Mouse (Mus musculus) neural tube, embryonic 15.5 days (tissue): ENCODE data around the gene Lsm14a. TPM values are rescaled to one million over a fixed set of nuclear protein-coding genes. Genes with fewer than 3 reads are reported as not detected.

Source experiments
- ATAC-seq: fragments of 200-750 bp; cut with Nextera tagmentation; 2 replicates; pipeline ENCODE4 v1.8.0; 2017; ENCODE audit warnings: mild to moderate bottlenecking, moderate TSS enrichment, moderate library complexity; ENCODE audit not compliant: low FRiP score
- H3K27ac ChIP-seq: fragments of 300-500 bp; sonication (generic); replicated peaks from 2 replicates; pipeline ENCODE4 v1.5.1; 2015; ENCODE audit warnings: mild to moderate bottlenecking, inconsistent platforms
- H3K27me3 ChIP-seq: fragments of 300-500 bp; sonication (generic); replicated peaks from 2 replicates; pipeline ENCODE4 v1.6.1; 2015; ENCODE audit warnings: inconsistent platforms
- H3K36me3 ChIP-seq: fragments of 300-500 bp; sonication (generic); 2 replicates; pipeline ENCODE4 v1.6.1; 2015; ENCODE audit warnings: inconsistent platforms
- H3K4me1 ChIP-seq: fragments of 300-500 bp; sonication (generic); 2 replicates; pipeline ENCODE4 v1.6.1; 2015; ENCODE audit warnings: inconsistent platforms
- H3K4me2 ChIP-seq: fragments of 300-500 bp; sonication (generic); 2 replicates; pipeline ENCODE4 v1.6.1; 2015; ENCODE audit warnings: inconsistent platforms, mild to moderate bottlenecking, moderate library complexity
- H3K4me3 ChIP-seq: fragments of 300-500 bp; sonication (generic); replicated peaks from 2 replicates; pipeline ENCODE4 v1.5.1; 2015; ENCODE audit warnings: mild to moderate bottlenecking, inconsistent platforms
- H3K9ac ChIP-seq: fragments of 300-500 bp; sonication (generic); replicated peaks from 2 replicates; pipeline ENCODE4 v1.6.1; 2015; ENCODE audit warnings: mild to moderate bottlenecking, inconsistent platforms
- H3K9me3 ChIP-seq: fragments of 300-500 bp; sonication (generic); replicated peaks from 2 replicates; pipeline ENCODE4 v1.6.1; 2016; ENCODE audit warnings: inconsistent platforms
- WGBS: fragments of 180-500 bp; shearing (Covaris S2); methylation state at CpG from one replicate; pipeline ENCODE4 v1.1.7; 2015; ENCODE audit warnings: mixed read lengths; 5-methylcytosine and 5-hydroxymethylcytosine counted together
- polyA plus RNA-seq: library from polyadenylated mRNA; unstranded; fragments of >200 nt; fragmentation: Nextera tagmentation; extraction: Ambion mirVana; gene quantifications from 2 replicates; pipeline ENCODE4 v1.2.1, GENCODE M21; 2015

The Lsm14a gene
- polyA plus RNA-seq, 1 experiment from 2014 or later = 47.5 TPM

DNA sequence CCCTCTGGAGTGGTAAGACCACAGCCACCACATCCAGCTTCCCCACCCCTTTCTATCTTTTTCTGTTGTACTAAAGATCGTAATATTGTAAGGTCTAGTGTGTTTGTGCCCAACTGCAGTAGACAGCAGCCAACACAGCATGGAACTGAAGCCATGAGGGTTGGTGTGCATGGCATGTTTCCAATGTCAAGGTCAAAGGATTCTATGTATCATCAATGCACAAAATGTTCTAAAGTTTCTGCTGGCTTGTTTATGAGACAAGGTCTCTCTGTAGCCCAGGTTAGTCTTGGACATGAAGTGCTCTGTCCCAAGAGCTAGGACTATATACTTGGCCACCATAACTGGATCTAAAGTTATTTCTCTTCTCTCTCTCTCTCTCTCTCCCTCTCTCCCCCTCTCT, 68.3 kb downstream of the Lsm14a start:
- no peak overlapping the region for H3K27ac ChIP-seq
- ATAC-seq = no peak
- H3K9me3 ChIP-seq = no peaks in the 10 kb centered on the region
- no peaks in the 10 kb centered on the region for H3K27me3 ChIP-seq
- H3K36me3 ChIP-seq = no peaks in the 10 kb centered on the region
- H3K4me2 ChIP-seq = no peak overlapping the region
- no peak overlapping the region for H3K4me3 ChIP-seq
- no peak overlapping the region for H3K9ac ChIP-seq
- WGBS = 92% methylated on average over 1 of the region's 1 CpGs
- H3K4me1 ChIP-seq = no peaks in the 10 kb centered on the region

- no peak overlapping the region for H3K4me2 ChIP-seq
- H3K36me3 ChIP-seq = no peaks in the 10 kb centered on the region
- ATAC-seq = no peak
- H3K4me3 ChIP-seq = no peak overlapping the region
- H3K9me3 ChIP-seq = no peaks in the 10 kb centered on the region
- H3K4me1 ChIP-seq = no peaks in the 10 kb centered on the region
- H3K9ac ChIP-seq = no peak overlapping the region
- no peaks in the 10 kb centered on the region for H3K27me3 ChIP-seq
- WGBS = 93% methylated on average over 2 of the region's 2 CpGs
- H3K27ac ChIP-seq = no peak overlapping the region
Observed at GRCm38 (mm10) chr7:34324005-34324404, 69.1 kb downstream of the Lsm14a start.

- Histone ChIP-seq H3K4me1 (peaks cover 2% of the 10 kb centered on the region; the same call in 1 of the 2 replicates), H3K9ac (no peak overlapping the region), H3K27me3 (no peaks in the 10 kb centered on the region), H3K27ac (no peak overlapping the region), H3K4me3 (no peak overlapping the region), H3K36me3 (no peaks in the 10 kb centered on the region), H3K4me2 (no peak overlapping the region), H3K9me3 (no peaks in the 10 kb centered on the region)
- no peak for ATAC-seq
- WGBS = 81% methylated on average over 8 of the region's 8 CpGs
Observed at GRCm38 (mm10) chr7:34323351-34323750, 69.8 kb downstream of the Lsm14a start.

DNA sequence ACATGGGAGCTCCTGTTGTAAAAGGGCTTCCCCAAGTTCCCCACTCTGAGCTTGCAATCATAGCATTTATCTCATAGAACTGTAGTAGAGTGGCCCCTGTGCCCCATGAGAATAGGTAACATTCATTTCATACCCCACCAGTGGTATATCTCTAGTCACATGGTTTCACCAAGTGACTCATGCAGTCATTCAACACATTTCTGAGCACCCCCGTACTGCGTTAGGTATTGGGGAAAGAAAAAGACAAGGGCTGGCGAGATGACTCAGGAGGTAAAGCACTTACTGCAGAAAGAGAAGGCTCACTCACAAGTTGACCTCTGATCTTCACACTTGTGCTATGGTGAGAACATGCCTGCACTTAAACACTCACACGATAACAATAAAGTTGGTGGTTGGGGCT, 71.2 kb downstream of the Lsm14a start:
- no peak overlapping the region for H3K4me3 ChIP-seq
- H3K27me3 ChIP-seq = no peaks in the 10 kb centered on the region
- no peak for ATAC-seq
- no peak overlapping the region for H3K4me2 ChIP-seq
- WGBS = 93% methylated on average over 4 of the region's 4 CpGs
- H3K27ac ChIP-seq = no peak overlapping the region
- no peaks in the 10 kb centered on the region for H3K9me3 ChIP-seq
- H3K4me1 ChIP-seq = peaks cover 9% of the 10 kb centered on the region; the same call in 1 of the 2 replicates
- no peak overlapping the region for H3K9ac ChIP-seq
- H3K36me3 ChIP-seq = no peaks in the 10 kb centered on the region

- WGBS = 78% methylated on average over 5 of the region's 5 CpGs
- H3K27ac ChIP-seq = no peak overlapping the region
- H3K9me3 ChIP-seq = no peaks in the 10 kb centered on the region
- H3K4me1 ChIP-seq = peaks cover 9% of the 10 kb centered on the region; the same call in 1 of the 2 replicates
- ATAC-seq = no peak
- no peak overlapping the region for H3K4me3 ChIP-seq
- no peak overlapping the region for H3K9ac ChIP-seq
- no peaks in the 10 kb centered on the region for H3K36me3 ChIP-seq
- no peaks in the 10 kb centered on the region for H3K27me3 ChIP-seq
- no peak overlapping the region for H3K4me2 ChIP-seq
Observed at GRCm38 (mm10) chr7:34321119-34321518, 72.0 kb downstream of the Lsm14a start.

GRCm38 (mm10) chr7:34319957-34320356, 73.2 kb downstream of the Lsm14a start:
- Histone ChIP-seq H3K9me3 (no peaks in the 10 kb centered on the region), H3K36me3 (no peaks in the 10 kb centered on the region), H3K4me2 (no peak overlapping the region), H3K4me1 (peaks cover 9% of the 10 kb centered on the region; the same call in 1 of the 2 replicates), H3K27ac (no peak overlapping the region), H3K4me3 (no peak overlapping the region), H3K9ac (no peak overlapping the region), H3K27me3 (no peaks in the 10 kb centered on the region)
- no peak for ATAC-seq
- 28% methylated on average over 3 of the region's 3 CpGs for WGBS

GRCm38 (mm10) chr7:34319123-34319522, 74.0 kb downstream of the Lsm14a start:
- WGBS = 89% methylated on average over 2 of the region's 2 CpGs
- Histone ChIP-seq H3K27ac (no peak overlapping the region), H3K4me1 (peaks cover 9% of the 10 kb centered on the region; the same call in 1 of the 2 replicates), H3K4me2 (no peak overlapping the region), H3K27me3 (no peaks in the 10 kb centered on the region), H3K9ac (no peak overlapping the region), H3K9me3 (no peaks in the 10 kb centered on the region), H3K4me3 (no peak overlapping the region), H3K36me3 (no peaks in the 10 kb centered on the region)
- ATAC-seq = no peak

- no peak overlapping the region for H3K4me2 ChIP-seq
- peak overlapping the region; percentile 62 for H3K27ac ChIP-seq
- no peaks in the 10 kb centered on the region for H3K27me3 ChIP-seq
- peaks cover 11% of the 10 kb centered on the region; the same call in 1 of the 2 replicates for H3K4me1 ChIP-seq
- H3K4me3 ChIP-seq = no peak overlapping the region
- H3K9me3 ChIP-seq = no peaks in the 10 kb centered on the region
- H3K36me3 ChIP-seq = no peaks in the 10 kb centered on the region
- no peak overlapping the region for H3K9ac ChIP-seq
- 62% methylated on average over 7 of the region's 7 CpGs for WGBS
- no peak for ATAC-seq
Observed at GRCm38 (mm10) chr7:34317901-34318476, 75.1 kb downstream of the Lsm14a start.

GRCm38 (mm10) chr7:34313443-34313875, 79.7 kb downstream of the Lsm14a start, which contains the start of gene 4931406P16Rik:
4931406P16Rik (minus strand) TSS chr7:34313551.
- H3K9ac ChIP-seq = peak within 1 kb of the TSS; percentile 85
- no peaks in the 10 kb centered on the region for H3K9me3 ChIP-seq
- peak; percentile 97 for ATAC-seq
- peak within 1 kb of the TSS; percentile 95 for H3K27ac ChIP-seq
- WGBS = 0% methylated on average over 41 of the region's 41 CpGs
- H3K27me3 ChIP-seq = no peaks in the 10 kb centered on the region
- peak within 1 kb of the TSS; percentile 79 for H3K4me3 ChIP-seq
- peak within 1 kb of the TSS; percentile 70 for H3K4me2 ChIP-seq
- peaks cover 23% of the 10 kb centered on the region for H3K4me1 ChIP-seq
- no peaks in the 10 kb centered on the region for H3K36me3 ChIP-seq

GRCm38 (mm10) chr7:34312786-34313442, 80.2 kb downstream of the Lsm14a start:
- peak overlapping the region; percentile 79 for H3K4me3 ChIP-seq
- peak overlapping the region; percentile 70 for H3K4me2 ChIP-seq
- H3K9ac ChIP-seq = peak overlapping the region; percentile 85
- peak; percentile 82 for ATAC-seq
- WGBS = 0% methylated on average over 41 of the region's 73 CpGs
- H3K27ac ChIP-seq = peak overlapping the region; percentile 95
- no peaks in the 10 kb centered on the region for H3K27me3 ChIP-seq
- H3K9me3 ChIP-seq = no peaks in the 10 kb centered on the region
- no peaks in the 10 kb centered on the region for H3K36me3 ChIP-seq
- H3K4me1 ChIP-seq = peaks cover 18% of the 10 kb centered on the region

DNA sequence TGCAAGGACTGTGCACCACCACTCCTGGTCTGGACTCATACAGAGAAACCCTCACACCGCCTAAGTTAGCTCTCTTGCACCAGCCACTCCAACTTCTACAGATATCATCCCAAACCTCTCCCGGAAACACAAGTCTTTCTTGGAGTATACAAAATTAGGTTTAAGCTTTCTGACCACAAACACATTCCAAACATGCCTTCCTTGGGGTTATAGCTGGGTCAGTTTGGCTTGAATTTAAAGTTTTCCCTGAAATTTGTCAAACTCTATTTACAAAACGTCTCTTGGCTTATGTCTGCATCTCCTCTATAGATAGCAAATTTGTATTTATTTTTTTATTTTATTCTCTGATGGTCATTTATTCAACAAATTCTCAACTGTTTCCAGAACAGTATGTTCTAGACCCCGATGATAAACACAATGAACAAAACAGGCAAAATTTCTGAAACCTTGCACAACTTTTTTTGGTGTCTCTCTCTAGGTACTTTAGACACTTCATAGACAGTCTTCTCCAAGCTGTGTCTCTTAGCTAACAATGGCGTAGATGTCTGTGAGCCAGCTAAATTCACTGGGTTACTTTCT, 83.8 kb downstream of the Lsm14a start:
- 88% methylated on average over 5 of the region's 5 CpGs for WGBS
- H3K4me1 ChIP-seq = peaks cover 20% of the 10 kb centered on the region
- H3K9me3 ChIP-seq = no peaks in the 10 kb centered on the region
- H3K4me3 ChIP-seq = no peak overlapping the region
- no peak overlapping the region for H3K27ac ChIP-seq
- no peak overlapping the region for H3K4me2 ChIP-seq
- no peaks in the 10 kb centered on the region for H3K36me3 ChIP-seq
- H3K9ac ChIP-seq = no peak overlapping the region
- H3K27me3 ChIP-seq = no peaks in the 10 kb centered on the region
- ATAC-seq = no peak

DNA sequence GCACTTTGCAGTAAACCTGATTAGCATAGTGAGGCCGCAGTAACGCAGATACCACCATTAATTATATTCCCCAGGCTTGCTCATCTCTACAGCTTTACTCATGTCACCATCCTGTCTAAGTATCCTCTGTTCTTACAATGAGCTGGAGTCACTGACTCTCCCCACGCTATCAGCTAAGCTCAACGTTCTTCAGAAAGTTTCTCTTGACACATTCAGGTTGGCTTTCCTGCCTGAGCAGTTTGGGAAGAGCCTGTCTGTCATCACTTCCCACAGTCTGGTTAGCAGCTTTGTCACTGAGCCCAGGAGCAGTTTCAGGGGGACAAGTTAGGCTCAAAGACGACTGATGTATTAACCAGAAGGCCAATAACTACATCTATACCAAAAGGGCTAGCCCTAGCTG, 84.5 kb downstream of the Lsm14a start:
- H3K36me3 ChIP-seq = no peaks in the 10 kb centered on the region
- no peak overlapping the region for H3K27ac ChIP-seq
- H3K27me3 ChIP-seq = no peaks in the 10 kb centered on the region
- WGBS = 75% methylated on average over 5 of the region's 5 CpGs
- H3K4me3 ChIP-seq = no peak overlapping the region
- H3K4me1 ChIP-seq = peaks cover 18% of the 10 kb centered on the region
- ATAC-seq = no peak
- H3K9ac ChIP-seq = no peak overlapping the region
- H3K9me3 ChIP-seq = no peaks in the 10 kb centered on the region
- H3K4me2 ChIP-seq = no peak overlapping the region
